Mouse (Mus musculus) embryonic facial prominence, embryonic 10.5 days (tissue): ENCODE data around the gene Trip6. TPM values are rescaled to one million over a fixed set of nuclear protein-coding genes. Genes with fewer than 3 reads are reported as not detected.
A peak's percentile ranks its signal among the peaks of the same experiment; 100 is the strongest.

ENCODE experiments used
- DNase-seq: peaks from one replicate; pipeline ENCODE4 v3.0.0-alpha.2; 2017; ENCODE audit warnings: low spot score
- H3K27ac ChIP-seq: fragments of 300-500 bp; sonication (generic); replicated peaks from 2 replicates; pipeline ENCODE4 v1.5.1; 2016; ENCODE audit warnings: mild to moderate bottlenecking
- H3K27me3 ChIP-seq: fragments of 300-500 bp; sonication (generic); replicated peaks from 2 replicates; pipeline ENCODE4 v1.6.1; 2016; ENCODE audit warnings: low read depth, mild to moderate bottlenecking; ENCODE audit not compliant: poor library complexity, severe bottlenecking
- H3K36me3 ChIP-seq: fragments of 300-500 bp; sonication (generic); replicated peaks from 2 replicates; pipeline ENCODE4 v1.6.1; 2016; ENCODE audit warnings: mild to moderate bottlenecking, moderate library complexity
- H3K4me1 ChIP-seq: fragments of 300-500 bp; sonication (generic); 2 replicates; pipeline ENCODE4 v1.6.1; 2016
- H3K4me3 ChIP-seq: fragments of 300-500 bp; sonication (generic); 2 replicates; pipeline ENCODE4 v1.5.1; 2016; ENCODE audit warnings: mild to moderate bottlenecking, moderate library complexity
- H3K9me3 ChIP-seq: fragments of 300-500 bp; sonication (generic); 2 replicates; pipeline ENCODE4 v1.6.1; 2016; ENCODE audit warnings: mild to moderate bottlenecking
- WGBS: fragments of 180-500 bp; shearing (Covaris S2); methylation state at CpG from one replicate; pipeline ENCODE4 v1.1.7; 2016; 5-methylcytosine and 5-hydroxymethylcytosine counted together
- polyA plus RNA-seq: library from polyadenylated mRNA; unstranded; fragments of >200 nt; fragmentation: Nextera tagmentation; extraction: Ambion mirVana; gene quantifications from 2 replicates; pipeline ENCODE4 v1.2.1, GENCODE M21; 2016

Trip6 gene
- polyA plus RNA-seq, 1 experiment from 2014 or later = 76.2 TPM

GRCm38 (mm10) chr5:137333512-137334174 is 19.4 kb upstream of the Trip6 start, which contains the start of gene Slc12a9:
Slc12a9 (minus strand) TSS chr5:137333597.
- Histone ChIP-seq H3K27ac (peak within 1 kb of the TSS; percentile 86), H3K4me1 (peaks cover 42% of the 10 kb centered on the region), H3K36me3 (no peaks in the 10 kb centered on the region), H3K27me3 (no peaks in the 10 kb centered on the region), H3K4me3 (peak within 1 kb of the TSS; percentile 83), H3K9me3 (no peaks in the 10 kb centered on the region)
- peak; percentile 93 for DNase-seq
- WGBS = under 1% methylated on average over 44 of the region's 44 CpGs

GRCm38 (mm10) chr5:137332857-137333511 is 18.8 kb upstream of the Trip6 start:
- no peaks in the 10 kb centered on the region; the same call in 1 of the 2 replicates for H3K36me3 ChIP-seq
- H3K27ac ChIP-seq = peak overlapping the region; percentile 86
- peak overlapping the region; percentile 83 for H3K4me3 ChIP-seq
- DNase-seq = no peak
- peaks cover 36% of the 10 kb centered on the region for H3K4me1 ChIP-seq
- no peaks in the 10 kb centered on the region for H3K9me3 ChIP-seq
- H3K27me3 ChIP-seq = no peaks in the 10 kb centered on the region
- WGBS = 14% methylated on average over 15 of the region's 15 CpGs

GRCm38 (mm10) chr5:137330910-137331309 is 16.7 kb upstream of the Trip6 start:
- H3K27ac ChIP-seq = no peak overlapping the region
- no peaks in the 10 kb centered on the region for H3K27me3 ChIP-seq
- H3K9me3 ChIP-seq = no peaks in the 10 kb centered on the region
- H3K4me1 ChIP-seq = peaks cover 21% of the 10 kb centered on the region
- no peak overlapping the region for H3K4me3 ChIP-seq
- peaks cover 13% of the 10 kb centered on the region for H3K36me3 ChIP-seq
- DNase-seq = no peak
- WGBS = 87% methylated on average over 7 of the region's 7 CpGs

- no peak overlapping the region for H3K27ac ChIP-seq
- no peaks in the 10 kb centered on the region for H3K27me3 ChIP-seq
- peaks cover 74% of the 10 kb centered on the region for H3K36me3 ChIP-seq
- no peak for DNase-seq
- no peak overlapping the region for H3K4me3 ChIP-seq
- 95% methylated on average over 3 of the region's 3 CpGs for WGBS
- no peaks in the 10 kb centered on the region for H3K4me1 ChIP-seq
- H3K9me3 ChIP-seq = no peaks in the 10 kb centered on the region
These were observed 6.8 kb upstream of the Trip6 start for GRCm38 (mm10) chr5:137320996-137321395.

GRCm38 (mm10) chr5:137318570-137318969 is 4.4 kb upstream of the Trip6 start:
- no peak for DNase-seq
- H3K36me3 ChIP-seq = peaks cover 54% of the 10 kb centered on the region

GRCm38 (mm10) chr5:137317361-137317760 is 3.2 kb upstream of the Trip6 start:
- 92% methylated on average over 8 of the region's 8 CpGs for WGBS
- no peak for DNase-seq
- peaks cover 48% of the 10 kb centered on the region for H3K36me3 ChIP-seq

More at GRCm38 (mm10) chr5:137318570-137318969, 4.4 kb upstream of the Trip6 start:
- WGBS = 84% methylated on average over 1 of the region's 1 CpGs
- no peak overlapping the region for H3K27ac ChIP-seq
- peaks cover 22% of the 10 kb centered on the region for H3K4me1 ChIP-seq
- H3K4me3 ChIP-seq = no peak overlapping the region
- H3K27me3 ChIP-seq = no peaks in the 10 kb centered on the region
- no peaks in the 10 kb centered on the region for H3K9me3 ChIP-seq

GRCm38 (mm10) chr5:137315084-137315903 is 1.1 kb upstream of the Trip6 start:
- peaks cover 48% of the 10 kb centered on the region for H3K36me3 ChIP-seq
- H3K27me3 ChIP-seq = no peaks in the 10 kb centered on the region
- H3K4me3 ChIP-seq = peak overlapping the region; percentile 83
- WGBS = 40% methylated on average over 30 of the region's 30 CpGs
- H3K4me1 ChIP-seq = peaks cover 44% of the 10 kb centered on the region
- peak; percentile 66 for DNase-seq
- peak overlapping the region; percentile 95 for H3K27ac ChIP-seq
- no peaks in the 10 kb centered on the region for H3K9me3 ChIP-seq

More at GRCm38 (mm10) chr5:137317361-137317760, 3.2 kb upstream of the Trip6 start:
- Histone ChIP-seq H3K4me1 (peaks cover 34% of the 10 kb centered on the region), H3K4me3 (no peak overlapping the region), H3K27me3 (no peaks in the 10 kb centered on the region), H3K9me3 (no peaks in the 10 kb centered on the region), H3K27ac (no peak overlapping the region)

GRCm38 (mm10) chr5:137313466-137314192 is 575 bp downstream of the Trip6 start:
- 0 out of 2 replicates have a peak, but pooled peaks cover 2% of the 10 kb centered on the region for H3K9me3 ChIP-seq
- peaks cover 49% of the 10 kb centered on the region for H3K36me3 ChIP-seq
- peaks cover 44% of the 10 kb centered on the region for H3K4me1 ChIP-seq
- WGBS = 3% methylated on average over 22 of the region's 22 CpGs
- H3K27ac ChIP-seq = peak overlapping the region; percentile 95
- H3K4me3 ChIP-seq = peak overlapping the region; percentile 83
- no peak for DNase-seq
- no peaks in the 10 kb centered on the region for H3K27me3 ChIP-seq

GRCm38 (mm10) chr5:137308356-137308755 is 5.8 kb downstream of the Trip6 start:
- Histone ChIP-seq H3K4me3 (peak overlapping the region; percentile 92), H3K9me3 (0 out of 2 replicates have a peak, but pooled peaks cover 5% of the 10 kb centered on the region), H3K36me3 (peaks cover 73% of the 10 kb centered on the region), H3K4me1 (peaks cover 57% of the 10 kb centered on the region), H3K27ac (peak overlapping the region; percentile 95), H3K27me3 (no peaks in the 10 kb centered on the region)
- no peak for DNase-seq
- 94% methylated on average over 4 of the region's 4 CpGs for WGBS

GRCm38 (mm10) chr5:137307071-137307912 is 6.9 kb downstream of the Trip6 start, which contains the start of gene Srrt:
Srrt (minus strand) TSS chr5:137307674.
- peak; percentile 94 for DNase-seq
- peaks cover 47% of the 10 kb centered on the region for H3K4me1 ChIP-seq
- peak within 1 kb of the TSS; percentile 95 for H3K27ac ChIP-seq
- WGBS = under 1% methylated on average over 72 of the region's 72 CpGs
- 0 out of 2 replicates have a peak, but pooled peaks cover 5% of the 10 kb centered on the region for H3K9me3 ChIP-seq
- peaks cover 79% of the 10 kb centered on the region for H3K36me3 ChIP-seq
- peak within 1 kb of the TSS; percentile 92 for H3K4me3 ChIP-seq
- no peaks in the 10 kb centered on the region for H3K27me3 ChIP-seq

- peak overlapping the region; percentile 95 for H3K27ac ChIP-seq
- no peak for DNase-seq
- H3K36me3 ChIP-seq = peaks cover 79% of the 10 kb centered on the region
- 0 out of 2 replicates have a peak, but pooled peaks cover 5% of the 10 kb centered on the region for H3K9me3 ChIP-seq
- peak overlapping the region; percentile 92 for H3K4me3 ChIP-seq
- H3K27me3 ChIP-seq = no peaks in the 10 kb centered on the region
- peaks cover 39% of the 10 kb centered on the region for H3K4me1 ChIP-seq
- WGBS = 18% methylated on average over 12 of the region's 12 CpGs
These were observed 7.7 kb downstream of the Trip6 start for GRCm38 (mm10) chr5:137306439-137307005.
